Mouse (Mus musculus): ENCODE data around the gene Rnf114. TPM values are rescaled to one million over a fixed set of nuclear protein-coding genes. Genes with fewer than 3 reads are reported as not detected.

The Rnf114 gene
- polyA plus RNA-seq, 1 experiment from 2014 or later, result 65.3 TPM

GRCm38 (mm10) chr2:167476762-167477161, 15.7 kb upstream of the Rnf114 start:
- H3K9me3 ChIP-seq, result no peaks in the 10 kb centered on the region
- H3K9ac ChIP-seq, result no peak overlapping the region
- no peaks in the 10 kb centered on the region for H3K27me3 ChIP-seq (replicated peaks)
- H3K4me2 ChIP-seq (replicated peaks), result no peak overlapping the region
- peaks cover 15% of the 10 kb centered on the region for H3K4me1 ChIP-seq (replicated peaks)
- peaks cover 21% of the 10 kb centered on the region for H3K36me3 ChIP-seq
- no peak overlapping the region for H3K4me3 ChIP-seq (replicated peaks)
- no peak for ATAC-seq
- H3K27ac ChIP-seq, result peak overlapping the region; percentile 65
- WGBS, result 62% methylated on average over 4 of the region's 4 CpGs

GRCm38 (mm10) chr2:167478128-167478527, 14.3 kb upstream of the Rnf114 start:
- 51% methylated on average over 2 of the region's 2 CpGs for WGBS
- H3K36me3 ChIP-seq, result peaks cover 21% of the 10 kb centered on the region
- no peak overlapping the region for H3K9ac ChIP-seq
- no peak overlapping the region for H3K4me3 ChIP-seq (replicated peaks)
- no peaks in the 10 kb centered on the region for H3K27me3 ChIP-seq (replicated peaks)
- H3K4me2 ChIP-seq (replicated peaks), result no peak overlapping the region
- no peak for ATAC-seq
- peaks cover 15% of the 10 kb centered on the region for H3K4me1 ChIP-seq (replicated peaks)
- no peak overlapping the region for H3K27ac ChIP-seq
- no peaks in the 10 kb centered on the region for H3K9me3 ChIP-seq

GRCm38 (mm10) chr2:167479501-167479900, 12.9 kb upstream of the Rnf114 start:
- Histone ChIP-seq H3K9me3 (no peaks in the 10 kb centered on the region), H3K4me3 (replicated peaks) (no peak overlapping the region), H3K4me2 (replicated peaks) (no peak overlapping the region), H3K27me3 (replicated peaks) (no peaks in the 10 kb centered on the region), H3K27ac (no peak overlapping the region), H3K4me1 (replicated peaks) (peaks cover 15% of the 10 kb centered on the region), H3K9ac (no peak overlapping the region), H3K36me3 (peaks cover 19% of the 10 kb centered on the region)
- WGBS, result 90% methylated on average over 1 of the region's 1 CpGs
- ATAC-seq, result peak; percentile 41

GRCm38 (mm10) chr2:167482681-167483080, 9.8 kb upstream of the Rnf114 start:
- Histone ChIP-seq H3K4me2 (replicated peaks) (no peak overlapping the region), H3K9ac (0 out of 2 replicates have a peak overlapping the region, but pooled peaks have one; percentile 3), H3K36me3 (peaks cover 21% of the 10 kb centered on the region), H3K27ac (no peak overlapping the region), H3K4me1 (replicated peaks) (peaks cover 13% of the 10 kb centered on the region), H3K9me3 (no peaks in the 10 kb centered on the region), H3K4me3 (replicated peaks) (no peak overlapping the region), H3K27me3 (replicated peaks) (no peaks in the 10 kb centered on the region)
- ATAC-seq, result no peak
- WGBS, result 92% methylated on average over 4 of the region's 4 CpGs

GRCm38 (mm10) chr2:167483081-167483826, 9.2 kb upstream of the Rnf114 start:
- H3K4me1 ChIP-seq (replicated peaks), result peaks cover 13% of the 10 kb centered on the region
- no peaks in the 10 kb centered on the region for H3K27me3 ChIP-seq (replicated peaks)
- no peak overlapping the region for H3K4me2 ChIP-seq (replicated peaks)
- H3K36me3 ChIP-seq, result peaks cover 21% of the 10 kb centered on the region
- ATAC-seq, result no peak
- WGBS, result 93% methylated on average over 27 of the region's 27 CpGs
- H3K9me3 ChIP-seq, result no peaks in the 10 kb centered on the region
- 0 out of 2 replicates have a peak overlapping the region, but pooled peaks have one; percentile 3 for H3K9ac ChIP-seq
- H3K27ac ChIP-seq, result no peak overlapping the region
- no peak overlapping the region for H3K4me3 ChIP-seq (replicated peaks)

GRCm38 (mm10) chr2:167483827-167484410, 8.5 kb upstream of the Rnf114 start:
- no peak overlapping the region for H3K27ac ChIP-seq
- no peaks in the 10 kb centered on the region for H3K27me3 ChIP-seq (replicated peaks)
- WGBS, result 93% methylated on average over 24 of the region's 24 CpGs
- H3K9ac ChIP-seq, result no peak overlapping the region
- no peak for ATAC-seq
- H3K36me3 ChIP-seq, result peaks cover 21% of the 10 kb centered on the region
- H3K4me3 ChIP-seq (replicated peaks), result no peak overlapping the region
- H3K4me2 ChIP-seq (replicated peaks), result no peak overlapping the region
- H3K9me3 ChIP-seq, result no peaks in the 10 kb centered on the region
- peaks cover 19% of the 10 kb centered on the region for H3K4me1 ChIP-seq (replicated peaks)

GRCm38 (mm10) chr2:167484932-167485331, 7.5 kb upstream of the Rnf114 start:
- Histone ChIP-seq H3K4me1 (replicated peaks) (peaks cover 16% of the 10 kb centered on the region), H3K9ac (no peak overlapping the region), H3K36me3 (peaks cover 21% of the 10 kb centered on the region), H3K27me3 (replicated peaks) (no peaks in the 10 kb centered on the region), H3K4me3 (replicated peaks) (no peak overlapping the region), H3K9me3 (no peaks in the 10 kb centered on the region), H3K4me2 (replicated peaks) (no peak overlapping the region), H3K27ac (no peak overlapping the region)
- WGBS, result 90% methylated on average over 11 of the region's 11 CpGs
- no peak for ATAC-seq

GRCm38 (mm10) chr2:167485501-167486377, 6.7 kb upstream of the Rnf114 start:
- Histone ChIP-seq H3K9ac (no peak overlapping the region), H3K4me1 (replicated peaks) (peaks cover 17% of the 10 kb centered on the region), H3K27ac (no peak overlapping the region; the same call in 1 of the 2 replicates), H3K4me3 (replicated peaks) (no peak overlapping the region), H3K4me2 (replicated peaks) (no peak overlapping the region; the same call in 1 of the 2 replicates), H3K36me3 (peaks cover 21% of the 10 kb centered on the region), H3K9me3 (no peaks in the 10 kb centered on the region), H3K27me3 (replicated peaks) (no peaks in the 10 kb centered on the region)
- 82% methylated on average over 7 of the region's 7 CpGs for WGBS
- peak; percentile 57 for ATAC-seq

- H3K4me1 ChIP-seq (replicated peaks), result peaks cover 26% of the 10 kb centered on the region
- peaks cover 21% of the 10 kb centered on the region for H3K36me3 ChIP-seq
- H3K4me3 ChIP-seq (replicated peaks), result no peak overlapping the region
- 75% methylated on average over 4 of the region's 4 CpGs for WGBS
- no peak for ATAC-seq
- no peak overlapping the region for H3K9ac ChIP-seq
- no peaks in the 10 kb centered on the region for H3K9me3 ChIP-seq
- H3K4me2 ChIP-seq (replicated peaks), result no peak overlapping the region
- H3K27ac ChIP-seq, result no peak overlapping the region
- no peaks in the 10 kb centered on the region for H3K27me3 ChIP-seq (replicated peaks)
These were observed 5.9 kb upstream of the Rnf114 start for GRCm38 (mm10) chr2:167486573-167486972.

- 87% methylated on average over 6 of the region's 6 CpGs for WGBS
These were observed 4.9 kb upstream of the Rnf114 start for GRCm38 (mm10) chr2:167487551-167487950.

GRCm38 (mm10) chr2:167487994-167488393, 4.5 kb upstream of the Rnf114 start:
- Histone ChIP-seq H3K27me3 (replicated peaks) (no peaks in the 10 kb centered on the region), H3K4me1 (replicated peaks) (peaks cover 30% of the 10 kb centered on the region), H3K9me3 (no peaks in the 10 kb centered on the region), H3K27ac (no peak overlapping the region), H3K4me2 (replicated peaks) (no peak overlapping the region), H3K36me3 (peaks cover 17% of the 10 kb centered on the region), H3K9ac (no peak overlapping the region), H3K4me3 (replicated peaks) (no peak overlapping the region)
- WGBS, result 88% methylated on average over 6 of the region's 6 CpGs
- no peak for ATAC-seq

More at GRCm38 (mm10) chr2:167487551-167487950, 4.9 kb upstream of the Rnf114 start:
- ATAC-seq, result no peak
- H3K4me2 ChIP-seq (replicated peaks), result no peak overlapping the region
- no peak overlapping the region for H3K4me3 ChIP-seq (replicated peaks)
- peaks cover 21% of the 10 kb centered on the region for H3K36me3 ChIP-seq
- H3K27ac ChIP-seq, result no peak overlapping the region
- H3K27me3 ChIP-seq (replicated peaks), result no peaks in the 10 kb centered on the region
- H3K9me3 ChIP-seq, result no peaks in the 10 kb centered on the region
- no peak overlapping the region for H3K9ac ChIP-seq
- H3K4me1 ChIP-seq (replicated peaks), result peaks cover 30% of the 10 kb centered on the region

Measured in intestine, embryonic 15.5 days (tissue).